Mouse (Mus musculus) heart, adult 2 months (tissue): ENCODE measurements around the gene Myh14.

Source experiments
- CTCF ChIP-seq: fragments of 200-600 bp; IDR thresholded peaks from 2 replicates; pipeline ENCODE4 v1.8.1; 2022; ENCODE audit warnings: antibody characterized with exemption, mild to moderate bottlenecking, moderate library complexity
- POLR2A ChIP-seq: fragments of 200-500 bp; IDR thresholded peaks from 2 replicates; pipeline ENCODE4 v1.6.1; 2011; ENCODE audit warnings: mild to moderate bottlenecking, low read depth, low read length, control low read depth; ENCODE audit not compliant: insufficient read depth

DNA sequence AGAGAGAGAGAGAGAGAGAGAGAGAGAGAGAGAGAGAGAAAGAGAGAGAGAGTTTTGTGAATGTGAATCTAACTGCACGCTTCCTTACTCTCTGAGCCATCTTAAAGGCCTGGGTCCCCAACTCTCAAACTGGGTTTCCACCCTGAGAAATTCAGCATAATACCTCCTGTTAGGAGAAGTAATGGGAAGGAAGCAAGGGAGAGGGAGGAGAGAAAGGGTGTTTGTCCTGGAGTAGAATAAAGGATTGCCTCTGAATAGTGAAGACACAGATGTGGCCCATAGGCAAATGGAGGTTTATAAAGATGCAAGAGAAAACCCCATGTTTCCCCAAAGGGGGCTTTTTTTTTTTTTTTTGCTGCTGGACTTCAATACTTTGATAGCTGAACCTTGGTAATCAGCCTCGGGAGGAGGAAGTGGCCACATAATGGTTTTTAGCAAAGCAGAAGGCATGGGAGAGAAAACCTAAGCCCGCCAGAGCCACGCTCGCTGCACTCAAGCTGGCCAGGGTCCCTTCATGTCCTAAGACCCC, 97.6 kb downstream of the Myh14 start:
- no peak for TF ChIP-seq POLR2A
- no peak for TF ChIP-seq CTCF
